Mouse (Mus musculus) cerebellum, adult 2 months (tissue): ENCODE results near the gene Lkaaear1.

Experiments used
- CTCF ChIP-seq: fragments of 200-500 bp; IDR thresholded peaks from 2 replicates; pipeline ENCODE4 v1.5.1; 2011; ENCODE audit warnings: low read depth, mild to moderate bottlenecking, control low read depth, low read length, moderate library complexity, borderline replicate concordance; ENCODE audit not compliant: insufficient read depth
- POLR2A ChIP-seq: fragments of 200-500 bp; IDR thresholded peaks from 2 replicates; pipeline ENCODE4 v1.6.1; 2011; ENCODE audit warnings: low read length, control low read depth, borderline replicate concordance; ENCODE audit not compliant: insufficient read depth

DNA sequence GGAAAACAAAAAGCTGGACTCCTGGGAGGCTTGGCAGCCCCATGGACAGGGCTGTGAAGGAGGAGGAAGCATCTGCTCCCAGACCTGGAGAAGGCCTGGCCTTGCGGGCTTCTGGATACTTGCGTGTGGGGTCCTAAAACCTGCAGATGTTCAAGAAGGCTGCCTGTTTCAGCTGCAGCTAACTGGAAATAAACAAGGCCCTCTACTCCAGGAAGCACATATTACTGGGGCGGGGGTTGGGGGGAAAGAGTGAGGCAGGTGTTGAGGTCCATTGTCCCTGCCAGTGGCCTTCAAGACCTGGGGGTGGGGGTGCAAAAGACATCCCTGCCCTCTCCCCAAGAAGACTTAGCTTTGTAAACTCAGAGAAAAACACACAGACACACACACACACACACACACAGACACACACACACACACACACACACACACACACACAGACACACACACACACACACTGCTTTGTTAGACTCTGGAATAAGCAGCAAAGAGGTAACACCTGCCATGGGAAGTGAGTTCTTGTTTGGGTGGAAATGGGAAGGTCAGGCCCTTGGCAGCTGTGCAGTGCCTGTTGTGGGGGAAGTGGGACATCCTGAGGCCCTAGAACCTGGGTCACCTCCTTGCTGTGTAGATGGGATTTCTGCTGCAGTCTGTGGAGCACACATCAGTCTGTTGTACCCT lies 35.5 kb downstream of the Lkaaear1 start:
- no peak for TF ChIP-seq CTCF
- no peak for TF ChIP-seq POLR2A
